Mouse (Mus musculus): ENCODE measurements around the gene Ldlrad3. TPM values are rescaled to one million over a fixed set of nuclear protein-coding genes. Genes with fewer than 3 reads are reported as not detected.

Gene Ldlrad3
- polyA plus RNA-seq, 1 experiment from 2014 or later: 55.8 TPM

DNA sequence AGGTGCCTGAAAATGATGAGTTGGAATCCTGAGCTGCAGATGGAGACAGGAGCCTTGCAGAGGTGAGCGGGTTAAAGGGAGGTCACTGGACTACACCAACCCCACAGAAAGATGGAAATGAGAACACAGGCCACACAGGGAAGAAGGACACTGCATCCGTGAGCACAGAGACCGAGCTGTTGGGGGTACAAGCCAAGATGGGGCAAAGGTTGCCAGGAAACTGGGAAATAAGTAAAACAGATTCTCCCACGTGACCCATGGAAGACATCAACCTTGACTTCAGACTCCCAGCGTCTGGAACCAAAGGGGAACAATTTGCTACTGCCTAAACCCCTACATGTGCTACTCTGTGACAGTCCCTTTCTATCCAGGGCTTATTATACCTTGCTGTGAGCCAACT lies 33.3 kb downstream of the Ldlrad3 start:
- no peaks in the 10 kb centered on the region for H3K27me3 ChIP-seq (ENCODE audit: low read depth, poor library complexity, severe bottlenecking)

DNA sequence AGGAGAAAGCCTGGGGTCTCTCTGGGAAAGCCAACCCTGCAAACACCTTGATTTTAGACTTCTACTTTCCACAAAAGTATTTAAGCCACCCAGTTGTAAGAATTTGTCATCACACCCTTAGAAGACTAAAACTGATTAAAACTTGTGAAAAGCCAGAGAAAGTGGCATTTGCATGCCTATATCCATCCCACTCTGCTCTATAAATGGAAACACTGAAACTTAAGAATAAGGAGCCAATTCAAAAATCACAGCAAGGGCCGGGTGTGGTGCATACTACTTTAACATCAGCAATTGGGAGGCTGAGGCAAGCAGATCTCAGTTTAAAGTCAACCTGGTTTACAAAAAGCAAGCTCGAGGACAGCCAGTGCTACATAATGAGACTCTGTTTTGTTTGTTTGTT lies 37.1 kb downstream of the Ldlrad3 start:
- 0 out of 2 replicates have a peak, but pooled peaks cover 3% of the 10 kb centered on the region for H3K36me3 ChIP-seq
- no peak overlapping the region for H3K4me3 ChIP-seq
- H3K27me3 ChIP-seq (ENCODE audit: low read depth, poor library complexity, severe bottlenecking): no peaks in the 10 kb centered on the region
- H3K9me3 ChIP-seq (replicated peaks): no peaks in the 10 kb centered on the region
- peaks cover 9% of the 10 kb centered on the region; the same call in 1 of the 2 replicates for H3K4me1 ChIP-seq
- H3K27ac ChIP-seq (replicated peaks): no peak overlapping the region
- 92% methylated on average over 2 of the region's 2 CpGs for WGBS
- no peak for DNase-seq (ENCODE audit: low spot score)

More for the DNA sequence above, 33.3 kb downstream of the Ldlrad3 start:
- no peak overlapping the region for H3K4me3 ChIP-seq
- H3K9me3 ChIP-seq (replicated peaks): no peaks in the 10 kb centered on the region
- WGBS: 91% methylated on average over 5 of the region's 5 CpGs
- H3K27ac ChIP-seq (replicated peaks): no peak overlapping the region
- no peak for DNase-seq (ENCODE audit: low spot score)
- peaks cover 13% of the 10 kb centered on the region for H3K4me1 ChIP-seq
- H3K36me3 ChIP-seq: 0 out of 2 replicates have a peak, but pooled peaks cover 3% of the 10 kb centered on the region

GRCm38 (mm10) chr2:102148093-102148492 lies 38.1 kb downstream of the Ldlrad3 start:
- Histone ChIP-seq H3K36me3 (0 out of 2 replicates have a peak, but pooled peaks cover 3% of the 10 kb centered on the region), H3K9me3 (replicated peaks) (no peaks in the 10 kb centered on the region), H3K27me3 (ENCODE audit: low read depth, poor library complexity, severe bottlenecking) (no peaks in the 10 kb centered on the region), H3K4me1 (peaks cover 14% of the 10 kb centered on the region), H3K27ac (replicated peaks) (no peak overlapping the region), H3K4me3 (no peak overlapping the region)
- DNase-seq (ENCODE audit: low spot score): no peak
- 94% methylated on average over 6 of the region's 6 CpGs for WGBS

- Histone ChIP-seq H3K4me3 (no peak overlapping the region), H3K27me3 (ENCODE audit: low read depth, poor library complexity, severe bottlenecking) (no peaks in the 10 kb centered on the region), H3K36me3 (0 out of 2 replicates have a peak, but pooled peaks cover 3% of the 10 kb centered on the region), H3K9me3 (replicated peaks) (no peaks in the 10 kb centered on the region), H3K27ac (replicated peaks) (no peak overlapping the region; the same call in 1 of the 2 replicates), H3K4me1 (peaks cover 16% of the 10 kb centered on the region)
- WGBS: 88% methylated on average over 4 of the region's 4 CpGs
- no peak for DNase-seq (ENCODE audit: low spot score)
Measured at GRCm38 (mm10) chr2:102147561-102147960, 38.6 kb downstream of the Ldlrad3 start.

GRCm38 (mm10) chr2:102146386-102146785 lies 39.8 kb downstream of the Ldlrad3 start:
- peaks cover 23% of the 10 kb centered on the region for H3K4me1 ChIP-seq
- no peaks in the 10 kb centered on the region for H3K27me3 ChIP-seq (ENCODE audit: low read depth, poor library complexity, severe bottlenecking)
- WGBS: 89% methylated on average over 8 of the region's 8 CpGs
- H3K27ac ChIP-seq (replicated peaks): no peak overlapping the region
- H3K4me3 ChIP-seq: no peak overlapping the region
- 0 out of 2 replicates have a peak, but pooled peaks cover 3% of the 10 kb centered on the region for H3K36me3 ChIP-seq
- no peaks in the 10 kb centered on the region for H3K9me3 ChIP-seq (replicated peaks)
- DNase-seq (ENCODE audit: low spot score): no peak

- Histone ChIP-seq H3K27me3 (ENCODE audit: low read depth, poor library complexity, severe bottlenecking) (no peaks in the 10 kb centered on the region), H3K36me3 (0 out of 2 replicates have a peak, but pooled peaks cover 3% of the 10 kb centered on the region), H3K27ac (replicated peaks) (no peak overlapping the region), H3K4me3 (no peak overlapping the region), H3K9me3 (replicated peaks) (no peaks in the 10 kb centered on the region), H3K4me1 (peaks cover 31% of the 10 kb centered on the region)
- WGBS: 92% methylated on average over 3 of the region's 3 CpGs
- DNase-seq (ENCODE audit: low spot score): no peak
Measured at GRCm38 (mm10) chr2:102145036-102145435, 41.1 kb downstream of the Ldlrad3 start.

DNA sequence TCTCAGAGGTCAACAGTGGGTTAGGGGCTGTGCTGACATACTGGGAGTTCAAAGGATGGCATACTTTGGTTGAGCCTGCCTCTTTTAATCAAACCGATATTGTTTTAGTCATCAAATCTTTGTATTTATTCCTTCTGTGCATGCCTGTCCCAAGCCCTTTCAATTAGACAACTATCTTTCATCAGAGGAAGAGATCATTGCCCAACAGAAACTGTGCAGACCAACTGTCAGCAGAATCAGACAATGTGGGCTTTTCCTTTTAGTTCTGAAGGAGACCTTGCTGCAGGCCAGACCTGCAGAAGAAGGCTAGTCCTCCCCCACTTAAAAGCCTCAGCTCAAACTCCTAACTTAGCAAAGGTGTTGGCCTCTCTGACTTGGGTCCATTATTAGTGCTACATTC lies 41.9 kb downstream of the Ldlrad3 start:
- Histone ChIP-seq H3K27me3 (ENCODE audit: low read depth, poor library complexity, severe bottlenecking) (no peaks in the 10 kb centered on the region), H3K9me3 (replicated peaks) (no peaks in the 10 kb centered on the region), H3K36me3 (no peaks in the 10 kb centered on the region), H3K4me1 (peaks cover 38% of the 10 kb centered on the region), H3K4me3 (no peak overlapping the region), H3K27ac (replicated peaks) (no peak overlapping the region)
- DNase-seq (ENCODE audit: low spot score): no peak
- WGBS: 95% methylated on average over 1 of the region's 1 CpGs

DNA sequence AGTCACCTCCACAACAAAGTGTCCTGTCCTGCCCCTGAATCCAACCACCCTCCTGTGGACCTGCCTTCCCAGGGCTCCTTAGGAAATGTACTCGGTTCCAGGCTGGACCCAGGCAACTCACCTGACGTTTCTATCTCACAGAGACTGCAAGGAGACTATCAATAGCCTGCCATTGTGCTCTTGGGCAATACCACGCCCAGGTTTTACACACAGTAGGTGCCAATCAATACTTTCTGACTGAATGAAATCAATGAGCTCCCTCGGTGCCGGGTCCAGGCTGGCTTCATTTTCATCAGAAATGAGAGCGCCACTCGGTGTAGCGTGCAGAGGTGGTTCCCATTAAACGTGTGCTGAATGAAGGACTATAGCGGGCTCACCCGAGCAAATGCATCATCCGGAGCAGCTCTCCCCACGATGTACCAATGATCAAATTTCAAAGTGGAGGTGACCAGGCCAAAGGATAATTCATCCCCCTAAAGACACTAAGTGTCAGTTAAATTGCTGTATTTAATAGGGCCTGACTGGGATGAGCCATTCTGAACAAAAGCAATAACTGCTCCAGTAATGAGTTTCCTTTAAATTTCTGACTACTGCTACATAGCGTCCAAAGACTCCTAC lies 43.4 kb downstream of the Ldlrad3 start:
- Histone ChIP-seq H3K27ac (replicated peaks) (peak overlapping the region; percentile 55), H3K9me3 (replicated peaks) (no peaks in the 10 kb centered on the region), H3K27me3 (ENCODE audit: low read depth, poor library complexity, severe bottlenecking) (no peaks in the 10 kb centered on the region), H3K4me1 (peaks cover 53% of the 10 kb centered on the region), H3K4me3 (no peak overlapping the region), H3K36me3 (no peaks in the 10 kb centered on the region)
- DNase-seq (ENCODE audit: low spot score): no peak
- 71% methylated on average over 14 of the region's 14 CpGs for WGBS

DNA sequence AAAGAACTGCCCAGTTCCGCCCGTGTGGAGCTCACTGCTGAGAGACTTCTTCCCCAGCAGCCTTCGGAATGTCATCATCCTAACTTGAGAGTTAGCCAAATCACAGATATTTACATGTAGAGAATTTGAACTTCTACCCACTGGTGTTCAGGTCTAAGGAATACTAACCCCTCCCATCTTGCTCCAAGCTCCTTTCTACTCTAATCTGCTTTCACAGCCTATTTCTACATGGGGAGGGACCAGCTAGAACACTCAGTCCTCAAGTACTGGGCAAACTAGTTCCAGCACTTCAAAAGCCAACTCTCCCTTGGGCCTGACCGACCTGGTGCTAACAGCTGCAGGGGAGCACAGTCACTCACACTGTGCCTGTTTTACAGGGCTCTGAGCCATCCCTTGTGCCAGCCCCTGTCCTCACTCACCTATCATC lies 44.0 kb downstream of the Ldlrad3 start:
- no peak for DNase-seq (ENCODE audit: low spot score)
- 78% methylated on average over 4 of the region's 4 CpGs for WGBS
- H3K27me3 ChIP-seq (ENCODE audit: low read depth, poor library complexity, severe bottlenecking): no peaks in the 10 kb centered on the region
- no peaks in the 10 kb centered on the region for H3K9me3 ChIP-seq (replicated peaks)
- H3K27ac ChIP-seq (replicated peaks): peak overlapping the region; percentile 55
- H3K36me3 ChIP-seq: no peaks in the 10 kb centered on the region
- peaks cover 54% of the 10 kb centered on the region for H3K4me1 ChIP-seq
- H3K4me3 ChIP-seq: no peak overlapping the region

DNA sequence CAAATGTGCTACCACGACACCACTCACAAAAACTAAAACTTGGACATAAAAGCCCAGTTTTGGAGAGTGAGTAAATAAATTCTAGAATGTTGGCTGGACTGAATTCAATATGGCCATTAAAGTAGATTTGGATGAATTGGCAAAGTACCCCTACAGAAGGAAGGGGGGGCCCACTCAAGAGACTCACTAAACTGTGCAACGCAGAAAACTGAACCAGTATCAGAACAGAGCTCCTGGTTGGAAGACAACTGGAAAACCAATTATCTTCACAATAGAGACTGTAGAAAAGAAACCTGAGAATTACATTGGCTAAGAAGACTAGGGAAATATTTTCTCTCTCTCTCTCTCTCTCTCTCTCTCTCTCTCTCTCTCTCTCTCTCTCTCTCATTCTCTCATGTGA lies 45.0 kb downstream of the Ldlrad3 start:
- Histone ChIP-seq H3K4me3 (no peak overlapping the region), H3K27ac (replicated peaks) (no peak overlapping the region), H3K36me3 (no peaks in the 10 kb centered on the region), H3K27me3 (ENCODE audit: low read depth, poor library complexity, severe bottlenecking) (no peaks in the 10 kb centered on the region), H3K9me3 (replicated peaks) (no peaks in the 10 kb centered on the region), H3K4me1 (peaks cover 63% of the 10 kb centered on the region)
- DNase-seq (ENCODE audit: low spot score): no peak
- 87% methylated on average over 2 of the region's 2 CpGs for WGBS

- no peaks in the 10 kb centered on the region for H3K36me3 ChIP-seq
- 0 out of 2 replicates have a peak overlapping the region, but pooled peaks have one; percentile 6 for H3K27ac ChIP-seq (replicated peaks)
- no peaks in the 10 kb centered on the region for H3K9me3 ChIP-seq (replicated peaks)
- no peaks in the 10 kb centered on the region for H3K27me3 ChIP-seq (ENCODE audit: low read depth, poor library complexity, severe bottlenecking)
- H3K4me1 ChIP-seq: peaks cover 75% of the 10 kb centered on the region
- no peak overlapping the region for H3K4me3 ChIP-seq
- DNase-seq (ENCODE audit: low spot score): no peak
- WGBS: 52% methylated on average over 6 of the region's 6 CpGs
Measured at GRCm38 (mm10) chr2:102137922-102138321, 48.3 kb downstream of the Ldlrad3 start.

GRCm38 (mm10) chr2:102136184-102136583 lies 50.0 kb downstream of the Ldlrad3 start:
- Histone ChIP-seq H3K9me3 (replicated peaks) (no peaks in the 10 kb centered on the region), H3K27ac (replicated peaks) (no peak overlapping the region), H3K4me3 (no peak overlapping the region), H3K36me3 (no peaks in the 10 kb centered on the region), H3K27me3 (ENCODE audit: low read depth, poor library complexity, severe bottlenecking) (no peaks in the 10 kb centered on the region), H3K4me1 (peaks cover 81% of the 10 kb centered on the region)
- DNase-seq (ENCODE audit: low spot score): no peak
- WGBS: 84% methylated on average over 3 of the region's 3 CpGs

GRCm38 (mm10) chr2:102134510-102135262 lies 51.5 kb downstream of the Ldlrad3 start:
- Histone ChIP-seq H3K36me3 (no peaks in the 10 kb centered on the region), H3K9me3 (replicated peaks) (no peaks in the 10 kb centered on the region), H3K4me3 (no peak overlapping the region), H3K27ac (replicated peaks) (no peak overlapping the region), H3K4me1 (peaks cover 77% of the 10 kb centered on the region), H3K27me3 (ENCODE audit: low read depth, poor library complexity, severe bottlenecking) (no peaks in the 10 kb centered on the region)
- 87% methylated on average over 9 of the region's 9 CpGs for WGBS
- no peak for DNase-seq (ENCODE audit: low spot score)

Measured in midbrain, embryonic 10.5 days (tissue).